Mouse (Mus musculus) testis, adult 2 months (tissue): ENCODE results near the gene Dynll1.

Experiments used
- CTCF ChIP-seq: fragments of 200-500 bp; IDR thresholded peaks from 2 replicates; pipeline ENCODE4 v1.5.1; 2012; ENCODE audit warnings: low read depth, mild to moderate bottlenecking, inconsistent platforms, low read length, moderate library complexity; ENCODE audit not compliant: control insufficient read depth, insufficient read depth, insufficient replicate concordance
- POLR2A ChIP-seq: fragments of 200-500 bp; IDR thresholded peaks from 2 replicates; pipeline ENCODE4 v1.6.1; 2012; ENCODE audit warnings: low read depth, mild to moderate bottlenecking, inconsistent platforms, low read length, moderate library complexity; ENCODE audit not compliant: control insufficient read depth

- TF ChIP-seq CTCF (no peak), POLR2A (no peak)
These were observed 45.3 kb downstream of the Dynll1 start for GRCm38 (mm10) chr5:115255472-115255871.
